Mouse (Mus musculus) adrenal gland, adult 10 weeks (tissue): Measurements from ENCODE around the gene A030014E15Rik. TPM values are rescaled to one million over a fixed set of nuclear protein-coding genes. Genes with fewer than 3 reads are reported as not detected.

Experiments used
- polyA plus RNA-seq: library from polyadenylated mRNA; stranded (reverse); fragments of 350-450 nt; fragmentation: Illumina TruSeq; extraction: RNeasy Lipid Tissue Mini Kit (QIAGEN cat#74804); gene quantifications from one replicate; pipeline ENCODE4 v1.2.3, GENCODE M21; 2014; ENCODE audit warnings: low read depth, low replicate concordance

Gene A030014E15Rik
- not detected for polyA plus RNA-seq

GRCm38 (mm10) chr1:82924650-82925049, at the start of gene A030014E15Rik:
Gene A030014E15Rik, plus strand, starts transcription at chr1:82924917.

GRCm38 (mm10) chr1:82913025-82913424, 11.7 kb upstream of the A030014E15Rik start, which contains the start of gene A030005L19Rik:
Gene A030005L19Rik, plus strand, starts transcription at chr1:82913325.

GRCm38 (mm10) chr1:82931326-82931725, 6.6 kb downstream of the A030014E15Rik start, which contains the start of gene Gm6217:
Gene Gm6217, minus strand, starts transcription at chr1:82931399.

GRCm38 (mm10) chr1:82943295-82943694, 18.6 kb downstream of the A030014E15Rik start, which contains the start of gene A030003K21Rik:
Gene A030003K21Rik, minus strand, starts transcription at chr1:82943388.

GRCm38 (mm10) chr1:82955913-82956312, 31.2 kb downstream of the A030014E15Rik start, which contains the start of gene Gm7544:
Gene Gm7544, minus strand, starts transcription at chr1:82956013.

GRCm38 (mm10) chr1:82959870-82960385, 35.2 kb downstream of the A030014E15Rik start, which contains the start of gene Gm47955:
Gene Gm47955, plus strand, starts transcription at chr1:82960286.

Other genes with a start within 250 kb of the A030014E15Rik start
- 302 TPM for gene Mff, start 200.0 kb upstream of the A030014E15Rik start, polyA plus RNA-seq
- gene Tm4sf20, start 156.5 kb upstream of the A030014E15Rik start, polyA plus RNA-seq = not detected
- not detected for gene Gm47791, start 153.7 kb upstream of the A030014E15Rik start, polyA plus RNA-seq
- gene Agfg1, start 85.4 kb upstream of the A030014E15Rik start, polyA plus RNA-seq = 110 TPM
- gene A030005L19Rik, start 11.6 kb upstream of the A030014E15Rik start, polyA plus RNA-seq = not detected
- not detected for gene Gm6217, start 6.5 kb downstream of the A030014E15Rik start, polyA plus RNA-seq
- not detected for gene A030003K21Rik, start 18.5 kb downstream of the A030014E15Rik start, polyA plus RNA-seq
- gene Gm7544, start 31.1 kb downstream of the A030014E15Rik start, polyA plus RNA-seq = not detected
- not detected for gene Gm47955, start 35.4 kb downstream of the A030014E15Rik start, polyA plus RNA-seq
- gene Gm47959, start 75.6 kb downstream of the A030014E15Rik start, polyA plus RNA-seq = not detected
- 1.0 TPM for gene Slc19a3, start 113.5 kb downstream of the A030014E15Rik start, polyA plus RNA-seq
- not detected for gene Krtap28-10, start 117.6 kb downstream of the A030014E15Rik start, polyA plus RNA-seq
- not detected for gene Gm47969, start 120.0 kb downstream of the A030014E15Rik start, polyA plus RNA-seq
- not detected for gene A030005K14Rik, start 134.5 kb downstream of the A030014E15Rik start, polyA plus RNA-seq
- gene Krtap28-13, start 136.0 kb downstream of the A030014E15Rik start, polyA plus RNA-seq = not detected
- not detected for gene Ccl20, start 191.8 kb downstream of the A030014E15Rik start, polyA plus RNA-seq
- gene Daw1, start 234.8 kb downstream of the A030014E15Rik start, polyA plus RNA-seq = not detected